Mouse (Mus musculus): ENCODE measurements around the gene Trim23. TPM values are rescaled to one million over a fixed set of nuclear protein-coding genes. Genes with fewer than 3 reads are reported as not detected.

The Trim23 gene
- total RNA-seq, 1 experiment from 2014 or later: 43.5 TPM

DNA sequence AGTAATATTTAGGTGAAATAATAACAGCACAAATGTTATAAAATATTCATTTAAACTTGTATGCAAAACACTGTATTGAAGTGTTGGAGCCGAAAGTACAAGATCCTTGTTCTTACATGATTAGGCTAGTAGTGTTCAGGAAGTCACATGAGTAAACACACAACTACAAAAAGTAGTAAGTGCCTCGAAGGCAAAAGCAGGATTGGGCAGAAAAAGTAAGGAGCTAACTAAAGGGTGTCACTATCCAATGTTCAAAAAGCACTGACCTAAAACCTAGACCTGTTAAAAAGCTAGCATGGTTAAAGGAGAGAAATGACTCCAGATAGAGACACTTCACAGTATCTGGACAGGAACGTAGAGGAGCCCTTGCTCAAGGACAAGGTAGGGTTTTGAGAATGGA is 48.9 kb downstream of the Trim23 start:
- ATAC-seq (replicated peaks in 1 of 2; ENCODE audit: insufficient read depth in 1 of 2, low FRiP score in 2 of 2, low TSS enrichment in 1 of 2, low read depth in 1 of 2, poor library complexity in 2 of 2, severe bottlenecking in 2 of 2): no peak

DNA sequence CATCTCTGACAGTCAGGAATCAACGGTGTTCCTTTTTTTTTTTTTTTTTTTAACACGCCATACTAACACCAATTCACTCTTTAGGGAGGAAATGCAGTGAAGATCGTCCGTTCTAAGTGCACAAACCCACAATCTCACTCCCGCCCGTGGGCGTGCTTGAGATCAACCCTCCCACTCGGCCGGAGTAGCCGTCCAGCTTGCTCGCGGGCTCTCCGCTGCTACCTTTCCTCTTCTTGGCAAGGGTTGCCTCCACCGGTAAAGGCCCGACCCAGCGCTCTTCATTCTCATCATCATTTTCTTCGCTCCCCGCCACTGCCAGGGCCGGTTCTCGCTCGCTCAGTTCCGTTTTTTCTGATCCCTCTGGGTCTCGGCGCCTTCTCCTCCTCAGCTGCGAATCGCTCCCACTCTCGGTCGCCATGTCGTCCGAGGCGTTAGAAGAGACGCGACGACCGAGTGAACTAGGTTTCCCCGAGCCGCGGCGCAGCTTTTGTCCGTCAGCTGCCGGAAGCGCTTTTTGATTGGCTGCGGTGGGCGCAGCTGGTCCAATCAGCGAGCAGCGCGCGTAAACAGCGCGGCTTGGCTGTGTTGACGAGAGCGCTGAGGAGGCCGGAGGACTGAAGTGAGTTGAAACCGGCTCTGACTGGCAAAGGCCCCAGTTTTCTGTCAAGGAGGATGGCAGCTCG is 49.9 kb downstream of the Trim23 start, which contains the start of the genes Cenpk and Ppwd1:
TSS of gene Cenpk (plus strand) at position 228 of the 683 bp plus-strand sequence.
TSS of gene Ppwd1 (minus strand) at position 460 of the 683 bp plus-strand sequence.
- peak; percentile 98 to 99 for ATAC-seq (replicated peaks in 1 of 2; ENCODE audit: insufficient read depth in 1 of 2, low FRiP score in 2 of 2, low TSS enrichment in 1 of 2, low read depth in 1 of 2, poor library complexity in 2 of 2, severe bottlenecking in 2 of 2)

DNA sequence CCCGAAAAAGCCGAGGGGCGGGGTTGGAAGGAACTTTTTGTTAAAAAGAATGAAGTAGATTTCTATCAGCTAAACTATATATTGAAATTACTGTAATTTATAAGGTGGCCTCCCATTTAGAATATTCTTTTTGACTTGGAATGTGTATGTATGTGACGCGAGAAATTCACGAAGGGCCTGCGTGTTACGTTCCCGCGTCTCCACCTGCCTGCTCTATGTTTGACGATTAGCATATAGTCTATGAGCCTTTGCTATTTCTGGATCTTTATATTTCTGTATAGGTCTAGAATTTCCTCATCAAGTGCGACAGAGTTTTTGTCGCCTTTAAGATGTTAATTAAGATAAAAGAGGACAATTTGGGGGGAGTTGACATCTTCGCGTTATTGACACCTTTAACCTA is 50.6 kb downstream of the Trim23 start:
- no peak for ATAC-seq (replicated peaks in 1 of 2; ENCODE audit: insufficient read depth in 1 of 2, low FRiP score in 2 of 2, low TSS enrichment in 1 of 2, low read depth in 1 of 2, poor library complexity in 2 of 2, severe bottlenecking in 2 of 2)

Other genes with a start within 250 kb of the Trim23 start
- 21.4 and 24.6 TPM in 2 replicates for gene Nln, start 69.2 kb upstream of the Trim23 start, total RNA-seq (2017)
- gene Sgtb, start 69.1 kb upstream of the Trim23 start, total RNA-seq (2017): not detected in 2 replicates
- 71.1 and 83.5 TPM in 2 replicates for gene Trappc13, start 328 bp upstream of the Trim23 start, total RNA-seq (2017)
- 92.4 and 96.9 TPM in 2 replicates for gene Cenpk, start 49.8 kb downstream of the Trim23 start, total RNA-seq (2017)
- gene Ppwd1, start 50.0 kb downstream of the Trim23 start, total RNA-seq (2017): 39.8 and 39.9 TPM in 2 replicates
- gene Adamts6, start 109.0 kb downstream of the Trim23 start, total RNA-seq (2017): 7.8 and 13.3 TPM in 2 replicates